Mouse (Mus musculus) liver, adult 2 months (tissue): ENCODE data around the gene Mnx1. TPM values are rescaled to one million over a fixed set of nuclear protein-coding genes. Genes with fewer than 3 reads are reported as not detected.

Experiments
- DNase-seq: peaks from one replicate; pipeline ENCODE4 v3.0.0-alpha.2; 2011; ENCODE audit warnings: low read depth, low spot score; ENCODE audit errors: extremely low read depth
- H3K27ac ChIP-seq: fragments of 200-500 bp; replicated peaks from 2 replicates; pipeline ENCODE4 v1.5.1; 2012; ENCODE audit warnings: low read depth, mild to moderate bottlenecking, control low read depth, inconsistent platforms, low read length; ENCODE audit not compliant: insufficient read depth
- H3K27me3 ChIP-seq: fragments of 200-500 bp; 2 replicates; pipeline ENCODE4 v1.6.1; 2012; ENCODE audit warnings: mild to moderate bottlenecking, moderate library complexity, low read length, inconsistent platforms; ENCODE audit not compliant: control insufficient read depth, insufficient read depth
- H3K36me3 ChIP-seq: fragments of 200-500 bp; 2 replicates; pipeline ENCODE4 v1.6.1; 2012; ENCODE audit warnings: low read length, inconsistent platforms; ENCODE audit not compliant: control insufficient read depth, insufficient read depth
- H3K4me1 ChIP-seq: fragments of 200-500 bp; 2 replicates; pipeline ENCODE4 v1.6.1; 2011; ENCODE audit warnings: low read length; ENCODE audit not compliant: control insufficient read depth, insufficient read depth
- H3K4me3 ChIP-seq: fragments of 200-500 bp; 2 replicates; pipeline ENCODE4 v1.5.1; 2011; ENCODE audit warnings: low read depth, mild to moderate bottlenecking, control low read depth, low read length, moderate library complexity; ENCODE audit not compliant: insufficient read depth
- H3K79me2 ChIP-seq: fragments of 200-500 bp; 2 replicates; pipeline ENCODE4 v1.6.1; 2012; ENCODE audit warnings: inconsistent platforms, mild to moderate bottlenecking, low read length, moderate library complexity; ENCODE audit not compliant: control insufficient read depth, insufficient read depth
- H3K9ac ChIP-seq: fragments of 200-500 bp; 2 replicates; pipeline ENCODE4 v1.6.1; 2012; ENCODE audit warnings: low read depth, mild to moderate bottlenecking, control low read depth, inconsistent platforms, low read length
- CTCF ChIP-seq: fragments of 200-500 bp; IDR thresholded peaks from 2 replicates; pipeline ENCODE4 v1.5.1; 2011; ENCODE audit warnings: low read depth, low read length, control low read depth
- POLR2A ChIP-seq: fragments of 200-500 bp; IDR thresholded peaks from 2 replicates; pipeline ENCODE4 v1.6.1; 2011; ENCODE audit warnings: low read length, control low read depth; ENCODE audit not compliant: insufficient read depth; ENCODE audit errors: extremely low read depth
- WGBS: fragments of 180-500 bp; shearing (Covaris S2); methylation state at CpG from one replicate; pipeline ENCODE4 v1.1.7; 2018; 5-methylcytosine and 5-hydroxymethylcytosine counted together
- polyA plus RNA-seq: library from polyadenylated mRNA; depleted of rRNA; stranded (reverse); fragments of >200 nt; gene quantifications from 2 replicates; pipeline ENCODE4 v1.2.3, GENCODE M21; 2012; rRNA removed
- total RNA-seq: library from RNA; depleted of rRNA; stranded (reverse); fragments of >200 nt; gene quantifications from 2 replicates; pipeline ENCODE4 v1.2.3, GENCODE M21; 2014; rRNA removed

The Mnx1 gene
- not detected in 2 replicates for total RNA-seq
- not detected in 2 replicates for polyA plus RNA-seq

GRCm38 (mm10) chr5:29478208-29479197, at the start of gene Mnx1:
Gene Mnx1 (minus strand): TSS chr5:29478470.
- no peak within 1 kb of the TSS for H3K4me3 ChIP-seq
- WGBS = 3% methylated on average over 65 of the region's 65 CpGs
- H3K4me1 ChIP-seq = no peaks in the 10 kb centered on the region
- H3K27ac ChIP-seq = no peak within 1 kb of the TSS
- H3K79me2 ChIP-seq = no peaks in the 10 kb centered on the region
- no peaks in the 10 kb centered on the region for H3K36me3 ChIP-seq
- TF ChIP-seq POLR2A (no peak), CTCF (no peak)
- DNase-seq = no peak
- peaks cover 39% of the 10 kb centered on the region for H3K27me3 ChIP-seq
- H3K9ac ChIP-seq = no peak within 1 kb of the TSS

GRCm38 (mm10) chr5:29516432-29516831, 38.2 kb upstream of the Mnx1 start:
- H3K27me3 ChIP-seq = no peaks in the 10 kb centered on the region
- WGBS = 68% methylated on average over 5 of the region's 5 CpGs
- DNase-seq = no peak

GRCm38 (mm10) chr5:29515888-29516287, 37.6 kb upstream of the Mnx1 start:
- Histone ChIP-seq H3K36me3 (no peaks in the 10 kb centered on the region), H3K4me1 (no peaks in the 10 kb centered on the region), H3K79me2 (no peaks in the 10 kb centered on the region), H3K9ac (no peak overlapping the region), H3K27me3 (no peaks in the 10 kb centered on the region), H3K4me3 (no peak overlapping the region), H3K27ac (no peak overlapping the region)
- DNase-seq = no peak
- WGBS = 74% methylated on average over 3 of the region's 3 CpGs
- TF ChIP-seq CTCF = no peak
- no peak for TF ChIP-seq POLR2A

More at GRCm38 (mm10) chr5:29516432-29516831, 38.2 kb upstream of the Mnx1 start:
- Histone ChIP-seq H3K79me2 (no peaks in the 10 kb centered on the region), H3K27ac (no peak overlapping the region), H3K36me3 (no peaks in the 10 kb centered on the region), H3K4me1 (no peaks in the 10 kb centered on the region), H3K9ac (no peak overlapping the region), H3K4me3 (no peak overlapping the region)
- TF ChIP-seq POLR2A (no peak), CTCF (no peak)

- Histone ChIP-seq H3K27ac (no peak overlapping the region), H3K79me2 (no peaks in the 10 kb centered on the region), H3K9ac (no peak overlapping the region), H3K4me3 (no peak overlapping the region), H3K36me3 (no peaks in the 10 kb centered on the region), H3K4me1 (no peaks in the 10 kb centered on the region), H3K27me3 (no peaks in the 10 kb centered on the region)
- TF ChIP-seq POLR2A (no peak), CTCF (no peak)
- no peak for DNase-seq
- 49% methylated on average over 3 of the region's 3 CpGs for WGBS
These were observed 28.7 kb upstream of the Mnx1 start for GRCm38 (mm10) chr5:29507013-29507412.

- Histone ChIP-seq H3K9ac (no peak overlapping the region), H3K27me3 (peaks cover 15% of the 10 kb centered on the region; the same call in 1 of the 2 replicates), H3K36me3 (no peaks in the 10 kb centered on the region), H3K4me3 (no peak overlapping the region), H3K4me1 (no peaks in the 10 kb centered on the region), H3K79me2 (no peaks in the 10 kb centered on the region), H3K27ac (no peak overlapping the region)
- TF ChIP-seq CTCF (no peak), POLR2A (no peak)
- no peak for DNase-seq
- 40% methylated on average over 13 of the region's 13 CpGs for WGBS
These were observed 9.1 kb upstream of the Mnx1 start for GRCm38 (mm10) chr5:29487321-29487720.

GRCm38 (mm10) chr5:29485941-29486320, 7.7 kb upstream of the Mnx1 start:
- no peak for TF ChIP-seq POLR2A
- no peak for TF ChIP-seq CTCF
- Histone ChIP-seq H3K27me3 (peaks cover 15% of the 10 kb centered on the region; the same call in 1 of the 2 replicates), H3K4me3 (no peak overlapping the region), H3K4me1 (no peaks in the 10 kb centered on the region), H3K9ac (no peak overlapping the region), H3K36me3 (no peaks in the 10 kb centered on the region), H3K79me2 (no peaks in the 10 kb centered on the region), H3K27ac (no peak overlapping the region)
- DNase-seq = no peak
- WGBS = 8% methylated on average over 10 of the region's 10 CpGs
